Mouse (Mus musculus): Measurements from ENCODE around the gene Gng2.

Gene Gng2

GRCm38 (mm10) chr14:19861311-19862080 is 115.9 kb downstream of the Gng2 start:
- in situ Hi-C loops (cut with MboI, MseI) = no loop called here

DNA sequence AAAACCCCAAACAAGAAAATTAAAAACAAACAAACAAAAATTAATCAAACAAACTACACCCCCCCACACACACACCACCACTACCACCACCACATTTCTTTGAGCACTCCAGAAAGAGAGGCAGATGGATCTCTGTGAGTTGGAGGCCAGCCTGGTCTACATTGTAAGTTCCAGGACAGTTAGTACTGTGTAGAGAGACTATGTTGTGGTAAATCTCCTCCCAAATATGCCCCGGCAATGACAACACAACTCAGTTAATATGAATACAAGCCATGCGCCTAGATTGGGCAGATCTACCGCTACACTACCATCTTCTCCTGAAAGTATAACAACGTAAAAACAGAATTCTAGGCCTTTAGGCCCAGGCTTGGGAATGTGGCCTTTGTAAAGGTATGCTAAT is 117.1 kb downstream of the Gng2 start:
- in situ Hi-C loops (cut with MboI, MseI) = no loop called here

DNA sequence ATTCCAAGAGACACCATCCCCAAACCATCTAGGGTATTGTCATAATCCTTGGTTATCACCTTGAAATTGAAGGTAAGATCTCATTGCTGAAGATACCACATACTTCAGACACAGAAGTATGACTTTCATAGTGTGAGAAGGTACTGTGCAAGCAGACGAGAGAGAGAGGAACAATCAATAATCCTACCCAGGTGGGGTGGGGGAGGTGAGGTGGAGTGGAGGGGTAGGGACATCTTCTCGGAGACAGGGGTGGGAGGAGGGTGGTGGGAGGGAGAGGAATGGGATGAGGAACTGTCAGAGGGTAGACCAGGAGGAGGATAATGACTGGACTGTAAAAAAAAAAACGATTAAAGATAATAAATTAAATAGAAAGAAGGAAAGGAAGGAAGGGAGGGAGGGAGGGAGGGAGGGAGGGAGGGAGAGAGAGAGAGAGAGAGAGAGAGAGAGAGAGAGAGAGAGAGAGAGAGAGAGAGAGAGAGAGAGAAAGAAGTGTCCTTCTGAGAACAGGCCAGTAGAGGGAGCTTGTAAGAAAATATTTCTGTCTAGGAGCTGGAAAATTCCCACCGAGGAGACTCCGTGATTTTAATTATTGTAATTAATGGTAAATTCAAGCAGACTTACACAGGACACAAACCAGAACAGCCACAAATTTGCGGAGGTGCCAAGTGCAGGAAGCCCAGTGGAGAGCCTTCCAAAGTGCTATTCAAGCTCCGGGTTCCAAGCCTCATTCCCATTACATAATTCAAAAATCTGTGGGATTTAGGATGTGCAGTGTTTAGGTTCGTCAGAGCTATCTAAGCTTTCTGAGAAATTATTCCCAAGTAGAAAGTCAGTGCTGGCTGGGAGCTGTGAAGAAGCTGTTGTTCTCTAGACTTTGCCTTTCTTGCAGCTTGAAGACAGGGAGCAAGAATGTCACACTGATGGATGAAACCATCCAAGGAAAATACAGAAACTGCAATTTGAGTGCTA is 118.3 kb downstream of the Gng2 start:
- in situ Hi-C loops (cut with MboI, MseI) = no loop called here

DNA sequence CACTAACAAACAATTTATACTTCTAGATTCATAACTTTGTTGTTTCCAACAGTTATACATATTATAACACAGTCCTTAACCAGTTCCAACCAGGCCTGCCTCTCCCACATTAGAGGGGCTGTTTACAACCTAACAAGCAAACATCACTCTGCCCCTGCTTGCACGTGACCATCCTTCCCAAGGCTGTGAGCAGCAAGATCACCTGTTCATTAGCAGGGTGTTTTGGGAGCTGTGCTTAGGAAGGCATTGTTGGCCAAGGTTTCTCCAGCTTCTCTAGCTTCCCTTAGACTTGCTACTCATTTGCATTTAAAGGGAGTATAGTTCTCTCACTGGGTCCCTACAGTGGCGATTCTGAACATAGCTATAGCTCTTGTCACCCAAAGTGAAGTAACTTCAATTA is 119.1 kb downstream of the Gng2 start:
- in situ Hi-C loops (cut with MboI, MseI) = no loop called here

DNA sequence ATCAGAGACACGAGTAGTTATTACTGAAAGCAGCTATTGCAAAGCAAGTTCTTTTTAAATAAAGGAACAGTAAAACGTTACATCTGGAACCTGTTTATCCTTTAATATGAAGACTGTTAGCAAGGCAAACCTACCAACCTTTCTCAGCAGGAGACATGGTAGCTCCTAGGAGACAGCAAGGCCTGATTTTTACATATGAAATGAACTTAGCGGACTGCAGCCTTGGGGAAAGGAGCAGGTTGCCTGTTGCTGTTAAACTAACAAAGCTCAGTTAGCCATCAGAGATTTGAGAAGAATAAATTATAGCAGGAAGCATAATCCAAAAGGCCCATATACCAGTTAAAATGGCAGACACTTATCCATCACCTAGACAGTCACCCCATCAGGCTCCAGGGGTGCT is 124.0 kb downstream of the Gng2 start:
- in situ Hi-C loops (cut with MboI, MseI) = no loop called here

DNA sequence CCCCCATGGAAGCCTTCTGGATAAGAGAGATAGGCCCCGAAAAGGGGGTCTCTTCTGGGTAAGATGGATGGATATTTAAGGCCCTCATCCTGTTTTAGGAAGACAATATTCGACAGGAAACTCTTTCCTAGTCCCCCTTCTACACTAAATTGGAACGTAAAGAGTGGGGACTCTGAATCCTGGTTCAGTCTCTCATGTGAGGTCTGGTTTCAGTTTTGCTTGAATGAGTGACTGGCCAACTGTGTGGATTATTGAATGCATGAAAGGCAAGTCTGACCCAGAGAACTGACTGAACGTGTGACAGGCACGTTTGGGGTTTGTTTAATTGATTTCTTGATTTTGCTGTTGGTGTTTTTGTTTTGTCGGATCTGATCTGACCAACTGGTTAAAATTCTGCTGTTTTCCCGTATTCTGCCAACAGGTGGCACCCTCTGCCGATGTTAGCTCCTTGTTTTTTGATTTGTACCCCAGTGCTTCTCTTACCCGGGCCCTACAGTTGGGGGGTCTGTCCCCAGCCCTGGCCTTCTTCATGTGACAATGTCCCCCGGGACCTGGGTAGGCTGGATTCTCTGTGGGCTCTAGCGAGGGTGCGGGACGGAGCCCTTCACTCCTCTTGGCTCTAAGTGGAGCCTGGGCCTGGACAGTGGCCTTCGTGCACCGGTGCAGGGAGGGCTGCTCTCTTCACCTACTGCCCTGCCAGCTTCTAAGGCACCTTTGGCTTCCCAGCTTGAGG is 137.7 kb downstream of the Gng2 start:
- in situ Hi-C loops (cut with MboI, MseI) = loop anchor here (5.0 to 10.0 kb wide), 2 partner anchors 228 to 425 kb away; partner anchors contain the start of gene Kcnk16

- in situ Hi-C loops (cut with MboI, MseI) = loop anchor here (5.0 to 10.0 kb wide), 2 partner anchors 231 to 429 kb away; partner anchors contain the start of gene Kcnk16
These were observed 141.1 kb downstream of the Gng2 start for GRCm38 (mm10) chr14:19836289-19836688.

DNA sequence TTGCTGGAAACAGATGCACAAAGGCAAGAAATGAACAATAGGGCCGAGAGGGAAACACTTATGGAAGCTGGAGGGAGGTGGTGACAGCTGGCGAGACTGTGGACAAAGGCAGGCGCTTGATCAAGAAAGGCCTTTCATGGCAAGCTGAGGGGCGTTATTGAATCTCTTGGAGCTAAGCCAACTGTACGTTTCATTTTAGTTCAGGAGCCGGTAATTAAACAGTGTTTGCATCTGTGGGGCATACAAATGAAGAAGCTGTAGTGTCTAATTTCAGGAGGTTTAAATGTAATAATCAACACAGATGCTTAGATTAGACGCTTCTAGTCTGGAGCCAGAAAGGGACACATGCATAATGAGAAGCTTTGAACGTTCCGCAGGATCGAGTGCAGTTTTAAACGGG is 151.9 kb downstream of the Gng2 start:
- in situ Hi-C loops (cut with MboI, MseI) = no loop called here

DNA sequence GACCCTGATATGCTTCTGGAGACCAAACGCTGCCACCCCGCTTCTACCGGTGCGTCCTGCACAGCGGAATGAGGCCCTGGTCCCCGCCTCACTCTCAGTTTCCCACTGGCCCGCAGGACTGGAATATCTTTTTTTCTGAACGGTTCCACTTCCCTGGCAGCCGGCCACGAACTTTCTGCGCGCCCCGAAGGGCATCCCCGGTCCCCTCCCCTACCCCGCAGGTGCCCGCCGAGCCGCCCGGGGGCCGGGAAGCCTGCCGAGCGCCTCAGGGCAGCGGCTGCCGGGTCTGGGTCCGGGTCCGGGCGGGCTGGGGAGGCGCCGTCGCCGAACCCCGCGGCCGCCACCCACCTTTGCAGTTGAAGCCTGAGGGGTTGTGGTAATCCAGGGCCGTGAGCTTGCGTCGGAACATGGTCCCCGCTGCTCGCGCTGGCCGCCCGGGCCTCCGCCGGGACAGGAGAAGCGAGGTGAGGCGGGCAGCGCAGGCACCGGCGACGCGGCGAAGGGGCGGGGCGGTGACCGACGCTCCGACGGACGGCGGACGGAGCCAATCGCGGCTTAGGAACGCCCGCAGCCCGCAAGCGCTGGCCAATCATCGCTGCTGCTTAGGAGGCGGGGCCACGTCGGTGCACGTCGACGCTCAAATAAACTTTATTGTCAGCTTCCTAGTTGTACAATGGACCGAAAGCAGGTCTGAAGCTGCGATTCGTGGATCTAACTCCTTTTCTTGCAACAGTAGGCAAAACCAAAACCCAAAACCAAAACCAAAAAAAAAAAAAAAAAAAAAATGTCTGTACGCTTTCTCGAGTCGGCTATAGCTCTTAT is 153.9 kb downstream of the Gng2 start, which contains the start of gene Rtraf:
Rtraf (minus strand) TSS at position 504 of the 822 bp plus-strand sequence.
- in situ Hi-C loops (cut with MboI, MseI) = loop anchor here (5.0 kb wide), 2 partner anchors 121 to 144 kb away; no protein-coding TSS in a partner anchor
